Mouse (Mus musculus): Measurements from ENCODE around the gene Mfn2. TPM values are rescaled to one million over a fixed set of nuclear protein-coding genes. Genes with fewer than 3 reads are reported as not detected.

Gene Mfn2
- total and polyA plus RNA-seq, 2 experiments from 2014 or later, result 69.9 to 83.3 TPM

DNA sequence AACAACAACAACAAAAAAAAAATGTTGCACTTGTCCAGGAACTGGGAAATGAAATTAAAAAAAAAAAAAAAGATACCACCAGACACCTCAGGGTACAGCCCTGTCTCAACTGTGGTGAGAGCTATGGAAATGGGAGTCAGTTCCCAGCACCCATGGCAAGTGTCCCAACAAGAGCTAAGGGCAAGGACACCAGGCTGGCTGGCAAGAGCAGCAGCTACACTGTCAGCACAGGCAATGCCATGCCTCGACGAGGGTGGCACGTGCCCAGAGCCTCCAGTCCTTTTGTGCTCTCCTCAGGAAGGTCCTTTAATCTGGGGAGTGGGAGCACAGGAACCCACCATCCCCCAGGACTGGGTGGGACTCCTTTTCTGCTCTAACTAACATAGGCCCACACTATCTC lies 20.4 kb downstream of the Mfn2 start:
- Histone ChIP-seq H3K27me3 (ENCODE audit: insufficient read depth, low read length) (no peaks in the 10 kb centered on the region), H3K9me3 (ENCODE audit: low read length) (no peaks in the 10 kb centered on the region), H3K36me3 (ENCODE audit: insufficient read depth) (peaks cover 92% of the 10 kb centered on the region), H3K9ac (no peak overlapping the region), H3K4me1 (ENCODE audit: insufficient read depth) (no peaks in the 10 kb centered on the region), H3K4me3 (ENCODE audit: low read depth, low read length) (no peak overlapping the region), H3K27ac (ENCODE audit: low read depth, low read length) (no peak overlapping the region), H3K4me2 (ENCODE audit: low read depth) (no peak overlapping the region)
- no peak for DNase-seq
- no peak for ATAC-seq
- TF ChIP-seq CTCF (IDR thresholded peaks at IDR 0.05; ENCODE audit: low read depth), result no peak
- WGBS, result 86% methylated on average over 3 of the region's 3 CpGs

DNA sequence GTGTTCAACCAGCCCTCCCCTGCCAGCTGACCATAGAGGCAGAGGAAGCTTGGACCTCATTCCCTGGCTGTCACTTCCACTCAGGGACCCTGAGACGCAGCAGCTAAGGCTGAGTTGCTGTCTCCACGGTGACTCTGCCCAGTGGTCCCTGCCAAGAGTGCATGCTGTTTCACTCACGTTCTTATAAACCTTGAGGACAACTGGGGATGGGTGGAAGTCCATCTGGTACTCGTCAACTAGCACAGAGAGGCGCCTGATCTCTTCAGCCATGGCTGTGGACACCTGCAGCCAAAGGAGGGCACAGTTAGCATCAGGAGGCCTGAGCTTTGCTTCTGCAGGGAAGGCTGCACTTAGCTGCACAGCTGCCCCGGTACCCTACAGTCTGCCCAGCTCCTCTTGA lies 21.5 kb downstream of the Mfn2 start:
- H3K9ac ChIP-seq, result no peak overlapping the region
- H3K4me2 ChIP-seq (ENCODE audit: low read depth), result no peak overlapping the region
- ATAC-seq, result no peak
- TF ChIP-seq CTCF (IDR thresholded peaks at IDR 0.05; ENCODE audit: low read depth), result no peak
- no peak overlapping the region for H3K27ac ChIP-seq (ENCODE audit: low read depth, low read length)
- WGBS, result 79% methylated on average over 6 of the region's 6 CpGs
- no peaks in the 10 kb centered on the region for H3K9me3 ChIP-seq (ENCODE audit: low read length)
- H3K4me1 ChIP-seq (ENCODE audit: insufficient read depth), result no peaks in the 10 kb centered on the region
- H3K36me3 ChIP-seq (ENCODE audit: insufficient read depth), result peaks cover 93% of the 10 kb centered on the region
- no peak overlapping the region for H3K4me3 ChIP-seq (ENCODE audit: low read depth, low read length)
- H3K27me3 ChIP-seq (ENCODE audit: insufficient read depth, low read length), result no peaks in the 10 kb centered on the region
- no peak for DNase-seq

DNA sequence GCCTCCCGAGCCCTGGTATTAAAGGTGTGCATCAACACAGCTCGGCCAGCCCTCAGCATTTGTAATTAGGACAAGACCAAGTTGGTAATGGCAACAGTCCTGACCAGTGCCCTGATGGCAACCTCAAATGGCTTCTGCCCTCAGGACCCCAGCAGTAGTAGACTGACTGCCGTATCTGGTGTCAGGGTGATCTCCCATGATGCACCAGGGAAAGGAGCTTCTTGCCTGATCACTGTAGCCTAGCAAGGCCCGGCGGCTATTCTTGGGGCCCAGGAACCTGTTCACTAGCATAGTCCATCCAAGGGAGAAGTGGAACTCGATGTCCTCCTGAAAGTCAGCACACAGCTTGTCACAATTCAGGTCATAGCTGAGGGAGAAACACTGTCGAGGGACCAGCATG lies 22.7 kb downstream of the Mfn2 start:
- H3K27ac ChIP-seq (ENCODE audit: low read depth, low read length), result no peak overlapping the region
- no peak overlapping the region for H3K4me2 ChIP-seq (ENCODE audit: low read depth)
- H3K27me3 ChIP-seq (ENCODE audit: insufficient read depth, low read length), result no peaks in the 10 kb centered on the region
- no peak for TF ChIP-seq CTCF (IDR thresholded peaks at IDR 0.05; ENCODE audit: low read depth)
- no peak for ATAC-seq
- no peak overlapping the region for H3K4me3 ChIP-seq (ENCODE audit: low read depth, low read length)
- no peak overlapping the region for H3K9ac ChIP-seq
- no peaks in the 10 kb centered on the region for H3K9me3 ChIP-seq (ENCODE audit: low read length)
- DNase-seq, result no peak
- H3K36me3 ChIP-seq (ENCODE audit: insufficient read depth), result peaks cover 90% of the 10 kb centered on the region
- no peaks in the 10 kb centered on the region for H3K4me1 ChIP-seq (ENCODE audit: insufficient read depth)
- 95% methylated on average over 7 of the region's 7 CpGs for WGBS

DNA sequence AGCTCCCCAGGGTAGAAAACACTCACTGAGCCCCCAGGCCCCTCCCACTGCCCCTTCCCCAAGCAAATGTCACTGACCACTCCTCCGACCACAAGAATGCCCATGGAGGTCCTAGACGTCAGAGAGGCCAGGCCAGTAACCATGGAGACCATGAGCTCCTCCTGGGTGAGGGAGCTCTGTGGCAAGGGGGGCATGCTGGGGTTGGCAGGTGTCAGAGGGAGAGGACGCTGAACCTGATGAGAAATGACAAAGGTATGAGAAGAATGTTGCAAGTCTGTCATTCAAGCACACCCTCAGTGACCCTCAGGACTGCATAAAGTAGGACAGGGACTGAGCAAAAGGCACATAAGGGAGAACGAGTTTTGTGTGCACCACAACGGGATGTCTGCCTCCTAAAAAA lies 24.6 kb downstream of the Mfn2 start:
- ATAC-seq (no peak), DNase-seq (no peak)
- Histone ChIP-seq H3K9ac (no peak overlapping the region), H3K27me3 (ENCODE audit: insufficient read depth, low read length) (no peaks in the 10 kb centered on the region), H3K36me3 (ENCODE audit: insufficient read depth) (peaks cover 90% of the 10 kb centered on the region), H3K27ac (ENCODE audit: low read depth, low read length) (no peak overlapping the region), H3K4me2 (ENCODE audit: low read depth) (no peak overlapping the region), H3K4me1 (ENCODE audit: insufficient read depth) (no peaks in the 10 kb centered on the region), H3K4me3 (ENCODE audit: low read depth, low read length) (no peak overlapping the region), H3K9me3 (ENCODE audit: low read length) (no peaks in the 10 kb centered on the region)
- 68% methylated on average over 5 of the region's 5 CpGs for WGBS
- no peak for TF ChIP-seq CTCF (IDR thresholded peaks at IDR 0.05; ENCODE audit: low read depth)

DNA sequence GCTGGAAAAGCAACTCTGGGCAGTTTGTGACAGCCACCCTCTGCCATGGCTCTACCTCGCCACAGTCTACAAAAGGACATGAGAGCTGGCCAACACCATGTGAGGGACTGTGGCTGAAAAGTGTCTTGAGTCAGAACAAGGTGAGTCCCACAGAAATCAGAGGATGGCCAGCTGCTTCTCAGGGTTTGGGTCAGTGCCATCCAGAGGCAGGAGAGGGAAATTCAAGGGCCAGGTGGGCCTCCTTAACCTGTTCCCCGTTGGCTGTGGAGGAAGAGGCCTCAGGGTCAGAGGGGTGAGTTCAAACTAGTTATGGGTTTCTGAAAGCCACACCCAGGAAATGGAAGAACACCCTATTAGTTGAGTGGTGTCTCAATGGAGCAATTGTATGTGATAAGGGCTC lies 25.0 kb downstream of the Mfn2 start:
- no peak overlapping the region for H3K4me2 ChIP-seq (ENCODE audit: low read depth)
- ATAC-seq (no peak), DNase-seq (no peak)
- no peak overlapping the region for H3K27ac ChIP-seq (ENCODE audit: low read depth, low read length)
- no peaks in the 10 kb centered on the region for H3K27me3 ChIP-seq (ENCODE audit: insufficient read depth, low read length)
- no peak for TF ChIP-seq CTCF (IDR thresholded peaks at IDR 0.05; ENCODE audit: low read depth)
- no peaks in the 10 kb centered on the region for H3K9me3 ChIP-seq (ENCODE audit: low read length)
- H3K4me3 ChIP-seq (ENCODE audit: low read depth, low read length), result no peak overlapping the region
- no peak overlapping the region for H3K9ac ChIP-seq
- H3K4me1 ChIP-seq (ENCODE audit: insufficient read depth), result no peaks in the 10 kb centered on the region
- WGBS, result 67% methylated on average over 2 of the region's 2 CpGs
- H3K36me3 ChIP-seq (ENCODE audit: insufficient read depth), result peaks cover 91% of the 10 kb centered on the region

DNA sequence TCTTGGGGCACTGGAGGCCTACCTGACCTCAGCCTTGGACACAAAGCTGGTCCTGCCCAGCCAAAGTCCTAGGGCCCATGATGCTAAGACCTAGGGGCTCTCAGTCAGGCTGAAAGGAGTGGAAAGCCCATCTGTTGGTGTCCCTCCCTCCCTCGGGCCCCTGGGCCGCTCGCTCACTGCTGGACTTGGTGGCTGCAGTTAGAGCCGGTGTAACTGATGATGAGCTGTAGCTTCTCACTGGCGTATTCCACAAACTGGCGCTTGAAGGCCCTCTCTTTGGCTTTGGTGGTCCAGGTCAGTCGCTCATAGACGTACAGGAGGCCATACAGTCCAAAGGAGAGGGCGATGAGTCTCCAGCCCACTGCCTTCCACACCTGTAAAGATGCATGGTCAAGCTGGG lies 26.0 kb downstream of the Mfn2 start:
- DNase-seq (no peak), ATAC-seq (no peak)
- WGBS, result 93% methylated on average over 9 of the region's 9 CpGs
- Histone ChIP-seq H3K4me1 (ENCODE audit: insufficient read depth) (no peaks in the 10 kb centered on the region), H3K9ac (no peak overlapping the region), H3K27me3 (ENCODE audit: insufficient read depth, low read length) (no peaks in the 10 kb centered on the region), H3K9me3 (ENCODE audit: low read length) (no peaks in the 10 kb centered on the region), H3K27ac (ENCODE audit: low read depth, low read length) (no peak overlapping the region), H3K4me2 (ENCODE audit: low read depth) (no peak overlapping the region), H3K36me3 (ENCODE audit: insufficient read depth) (peaks cover 91% of the 10 kb centered on the region), H3K4me3 (ENCODE audit: low read depth, low read length) (no peak overlapping the region)
- no peak for TF ChIP-seq CTCF (IDR thresholded peaks at IDR 0.05; ENCODE audit: low read depth)

DNA sequence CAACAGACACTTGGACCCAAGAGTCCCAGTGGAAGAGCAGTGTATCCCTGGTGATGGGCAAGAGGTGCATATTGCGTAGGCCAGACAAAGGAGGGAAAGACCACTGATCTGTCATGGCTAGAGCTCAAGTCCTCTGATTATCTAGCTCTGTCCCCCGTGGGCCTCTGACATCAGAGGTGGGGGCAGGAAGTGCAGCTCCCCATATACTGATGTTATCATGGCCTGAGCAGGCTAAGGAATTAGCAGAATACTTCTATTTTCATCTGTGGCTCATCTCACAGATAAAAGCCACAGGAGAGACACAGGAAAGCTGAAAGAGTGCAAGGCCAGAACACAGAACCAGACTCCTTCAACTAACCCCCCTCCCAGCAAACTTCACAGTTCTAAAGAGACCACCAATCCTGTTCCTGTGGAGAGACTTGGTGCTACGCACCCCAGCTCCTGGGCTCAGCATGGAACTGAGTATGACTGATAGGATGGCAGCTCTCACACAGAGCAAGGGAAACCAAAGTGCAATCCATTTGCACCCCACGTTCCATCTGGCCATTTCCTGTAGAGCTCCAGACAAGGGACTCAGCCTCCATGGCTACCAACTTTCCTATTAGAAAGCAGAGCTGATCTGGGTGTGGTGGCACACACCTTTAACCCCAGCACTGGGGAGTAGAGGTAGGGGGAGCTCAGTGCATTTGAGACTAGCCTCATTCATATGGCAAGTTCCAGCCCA lies 28.5 kb downstream of the Mfn2 start:
- 93% methylated on average over 4 of the region's 4 CpGs for WGBS
- H3K27me3 ChIP-seq (ENCODE audit: insufficient read depth, low read length), result no peaks in the 10 kb centered on the region

More for the DNA sequence above, 28.5 kb downstream of the Mfn2 start:
- no peaks in the 10 kb centered on the region for H3K4me1 ChIP-seq (ENCODE audit: insufficient read depth)
- no peak overlapping the region for H3K9ac ChIP-seq
- peaks cover 80% of the 10 kb centered on the region for H3K36me3 ChIP-seq (ENCODE audit: insufficient read depth)
- TF ChIP-seq CTCF (IDR thresholded peaks at IDR 0.05; ENCODE audit: low read depth), result no peak
- H3K9me3 ChIP-seq (ENCODE audit: low read length), result no peaks in the 10 kb centered on the region
- H3K27ac ChIP-seq (ENCODE audit: low read depth, low read length), result no peak overlapping the region
- no peak overlapping the region for H3K4me2 ChIP-seq (ENCODE audit: low read depth)
- no peak for ATAC-seq
- DNase-seq, result no peak
- no peak overlapping the region for H3K4me3 ChIP-seq (ENCODE audit: low read depth, low read length)
